Mouse (Mus musculus): Measurements from ENCODE around the gene Nat8f6. TPM values are rescaled to one million over a fixed set of nuclear protein-coding genes. Genes with fewer than 3 reads are reported as not detected.
"Not testable (repeated sequence)": the region's sequence is repeated elsewhere in the genome, so short reads cannot be mapped to it uniquely, and the experiment has no call there.

Gene Nat8f6
- polyA plus RNA-seq, 1 experiment from 2014 or later = not detected

DNA sequence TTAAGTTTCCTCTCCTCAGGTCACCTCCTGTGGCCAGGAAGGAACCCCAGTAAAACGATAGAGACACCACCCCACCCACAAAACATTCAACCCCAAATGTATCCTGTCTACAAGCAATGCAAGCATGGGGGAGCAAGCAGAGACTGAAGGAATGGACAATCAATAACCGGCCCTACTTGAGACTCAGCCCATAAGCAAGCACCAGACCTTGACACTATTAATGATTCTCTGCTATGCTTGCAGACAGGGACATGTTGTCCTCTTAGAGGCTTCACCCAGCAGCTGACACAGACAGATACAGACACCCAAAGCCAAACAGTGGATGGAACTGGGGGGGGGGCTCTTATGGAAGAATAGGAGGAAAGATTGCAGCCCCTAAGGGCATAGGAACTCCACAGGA, 5.1 kb upstream of the Nat8f6 start:
- H3K9ac ChIP-seq (ENCODE audit: low read depth, low read length) = no peak overlapping the region
- H3K4me3 ChIP-seq (ENCODE audit: low read depth, low read length) = no peak overlapping the region
- H3K9me3 ChIP-seq (ENCODE audit: control insufficient read depth, low read length) = no peaks in the 10 kb centered on the region
- no peaks in the 10 kb centered on the region for H3K27me3 ChIP-seq (replicated peaks; ENCODE audit: control insufficient read depth, insufficient read depth, low read length)
- no peak overlapping the region for H3K27ac ChIP-seq (ENCODE audit: low read depth, low read length)
- H3K4me2 ChIP-seq = no peak overlapping the region
- DNase-seq (ENCODE audit: low spot score) (no peak), ATAC-seq (replicated peaks; ENCODE audit: low FRiP score) (no peak)
- no peaks in the 10 kb centered on the region for H3K36me3 ChIP-seq (ENCODE audit: control insufficient read depth, insufficient read depth, low read length)
- WGBS = 73% methylated on average over 2 of the region's 2 CpGs
- H3K4me1 ChIP-seq (replicated peaks; ENCODE audit: control insufficient read depth, insufficient read depth, low read length) = no peaks in the 10 kb centered on the region

- Histone ChIP-seq H3K4me3 (ENCODE audit: low read depth, low read length) (no peak overlapping the region), H3K4me1 (replicated peaks; ENCODE audit: control insufficient read depth, insufficient read depth, low read length) (no peaks in the 10 kb centered on the region), H3K36me3 (ENCODE audit: control insufficient read depth, insufficient read depth, low read length) (no peaks in the 10 kb centered on the region), H3K9me3 (ENCODE audit: control insufficient read depth, low read length) (no peaks in the 10 kb centered on the region), H3K27me3 (replicated peaks; ENCODE audit: control insufficient read depth, insufficient read depth, low read length) (no peaks in the 10 kb centered on the region), H3K4me2 (no peak overlapping the region), H3K27ac (ENCODE audit: low read depth, low read length) (no peak overlapping the region), H3K9ac (ENCODE audit: low read depth, low read length) (no peak overlapping the region)
- no peak for ATAC-seq (replicated peaks; ENCODE audit: low FRiP score)
- WGBS = 92% methylated on average over 1 of the region's 1 CpGs
- DNase-seq (ENCODE audit: low spot score) = no peak
These were observed 2.8 kb upstream of the Nat8f6 start for GRCm38 (mm10) chr6:85823382-85824090.

DNA sequence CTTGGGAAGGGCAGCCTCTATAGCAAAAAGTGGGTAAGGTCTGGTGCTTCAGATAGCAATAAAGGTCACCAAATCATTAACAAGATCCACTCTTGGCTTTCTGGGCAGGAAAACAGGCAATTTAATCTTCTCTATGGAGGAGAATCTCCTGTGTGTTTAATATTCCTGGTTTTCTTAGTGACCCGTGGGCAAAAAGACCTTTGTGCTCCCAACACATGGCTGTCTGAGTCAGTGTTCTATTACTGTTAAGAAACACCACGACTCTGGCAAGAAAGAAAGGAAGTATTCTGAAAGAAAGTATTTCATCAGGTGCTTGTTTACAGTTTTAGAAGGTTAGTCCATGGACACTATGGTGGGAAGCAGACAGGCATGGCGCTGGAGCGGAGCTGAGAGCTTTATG, 1.5 kb upstream of the Nat8f6 start:
- ATAC-seq (replicated peaks; ENCODE audit: low FRiP score) (no peak), DNase-seq (ENCODE audit: low spot score) (no peak)
- H3K27ac ChIP-seq (ENCODE audit: low read depth, low read length) = no peak overlapping the region
- no peaks in the 10 kb centered on the region for H3K4me1 ChIP-seq (replicated peaks; ENCODE audit: control insufficient read depth, insufficient read depth, low read length)
- no peak overlapping the region for H3K9ac ChIP-seq (ENCODE audit: low read depth, low read length)
- no peak overlapping the region for H3K4me2 ChIP-seq
- no peaks in the 10 kb centered on the region for H3K36me3 ChIP-seq (ENCODE audit: control insufficient read depth, insufficient read depth, low read length)
- H3K9me3 ChIP-seq (ENCODE audit: control insufficient read depth, low read length) = no peaks in the 10 kb centered on the region
- no peaks in the 10 kb centered on the region for H3K27me3 ChIP-seq (replicated peaks; ENCODE audit: control insufficient read depth, insufficient read depth, low read length)
- no peak overlapping the region for H3K4me3 ChIP-seq (ENCODE audit: low read depth, low read length)
- WGBS = 85% methylated on average over 4 of the region's 4 CpGs

GRCm38 (mm10) chr6:85818338-85818737, 2.4 kb downstream of the Nat8f6 start:
- DNase-seq (ENCODE audit: low spot score) (no peak), ATAC-seq (replicated peaks; ENCODE audit: low FRiP score) (no peak)
- Histone ChIP-seq H3K9ac (ENCODE audit: low read depth, low read length) (no peak overlapping the region), H3K27ac (ENCODE audit: low read depth, low read length) (no peak overlapping the region), H3K4me2 (no peak overlapping the region), H3K4me3 (ENCODE audit: low read depth, low read length) (no peak overlapping the region), H3K27me3 (replicated peaks; ENCODE audit: control insufficient read depth, insufficient read depth, low read length) (no peaks in the 10 kb centered on the region), H3K9me3 (ENCODE audit: control insufficient read depth, low read length) (no peaks in the 10 kb centered on the region), H3K4me1 (replicated peaks; ENCODE audit: control insufficient read depth, insufficient read depth, low read length) (no peaks in the 10 kb centered on the region), H3K36me3 (ENCODE audit: control insufficient read depth, insufficient read depth, low read length) (no peaks in the 10 kb centered on the region)
- WGBS = 40% methylated on average over 1 of the region's 1 CpGs

DNA sequence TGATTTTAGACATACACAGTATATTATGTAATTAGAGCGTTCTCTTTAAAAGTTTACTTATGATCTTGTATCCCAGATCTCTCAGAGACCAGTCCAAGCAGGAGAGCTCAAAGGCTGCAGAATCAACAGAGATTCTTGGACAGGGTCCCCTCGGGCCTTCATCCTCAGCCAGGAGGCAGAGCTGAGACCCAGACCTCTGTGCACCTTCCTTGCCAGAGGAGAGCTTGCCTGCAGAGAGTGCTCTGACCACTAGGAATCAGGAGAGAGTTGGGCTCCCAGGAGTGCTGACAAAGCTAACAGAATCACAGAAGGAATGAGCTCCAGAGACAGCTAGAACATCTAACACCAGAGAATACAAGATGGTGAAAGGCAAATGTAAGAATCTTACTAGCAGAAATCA, 7.4 kb downstream of the Nat8f6 start:
- DNase-seq (ENCODE audit: low spot score) (no peak), ATAC-seq (replicated peaks; ENCODE audit: low FRiP score) (no peak)
- Histone ChIP-seq H3K27me3 (replicated peaks; ENCODE audit: control insufficient read depth, insufficient read depth, low read length) (no peaks in the 10 kb centered on the region), H3K9ac (ENCODE audit: low read depth, low read length) (no peak overlapping the region), H3K4me3 (ENCODE audit: low read depth, low read length) (no peak overlapping the region), H3K27ac (ENCODE audit: low read depth, low read length) (no peak overlapping the region), H3K4me1 (replicated peaks; ENCODE audit: control insufficient read depth, insufficient read depth, low read length) (no peaks in the 10 kb centered on the region), H3K36me3 (ENCODE audit: control insufficient read depth, insufficient read depth, low read length) (no peaks in the 10 kb centered on the region), H3K9me3 (ENCODE audit: control insufficient read depth, low read length) (no peaks in the 10 kb centered on the region), H3K4me2 (no peak overlapping the region)
- WGBS = 64% methylated on average over 2 of the region's 2 CpGs

DNA sequence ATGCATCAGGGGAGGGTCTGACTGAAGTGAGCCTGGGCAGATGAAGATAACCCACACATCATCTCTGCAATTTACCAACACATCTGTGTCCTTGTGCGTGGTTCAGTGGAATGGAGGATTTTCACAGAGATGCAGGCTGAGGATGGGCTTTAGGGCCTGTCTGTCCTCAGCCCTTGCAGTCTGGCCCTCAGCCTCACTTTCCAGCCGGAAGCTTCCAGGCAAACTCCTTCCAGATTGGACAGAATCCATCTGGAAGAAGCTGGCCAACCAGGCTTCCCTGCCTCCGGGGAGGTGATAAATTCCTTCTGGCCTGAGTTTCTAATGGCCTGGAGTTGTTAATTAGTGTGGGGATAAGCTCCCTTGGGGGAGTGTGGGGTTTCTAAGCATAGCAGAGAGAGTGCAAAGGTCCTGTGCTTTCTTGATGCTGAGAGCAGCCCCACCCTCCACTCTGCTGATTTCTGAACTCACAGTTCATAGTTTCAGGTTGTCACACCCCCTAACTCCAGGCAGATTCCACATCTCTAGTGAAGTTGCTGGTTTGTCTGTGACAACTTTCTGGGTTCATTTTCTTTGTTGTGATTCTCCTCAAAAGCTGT, 9.7 kb downstream of the Nat8f6 start:
- H3K4me3 ChIP-seq (ENCODE audit: low read depth, low read length); H3K9ac ChIP-seq (ENCODE audit: low read depth, low read length); H3K27ac ChIP-seq (ENCODE audit: low read depth, low read length); H3K4me1 ChIP-seq (replicated peaks; ENCODE audit: control insufficient read depth, insufficient read depth, low read length); ATAC-seq (replicated peaks; ENCODE audit: low FRiP score); DNase-seq (ENCODE audit: low spot score); H3K9me3 ChIP-seq (ENCODE audit: control insufficient read depth, low read length); H3K4me2 ChIP-seq; H3K27me3 ChIP-seq (replicated peaks; ENCODE audit: control insufficient read depth, insufficient read depth, low read length); H3K36me3 ChIP-seq (ENCODE audit: control insufficient read depth, insufficient read depth, low read length): not testable (repeated sequence)
- 71% methylated on average over 3 of the region's 3 CpGs for WGBS

DNA sequence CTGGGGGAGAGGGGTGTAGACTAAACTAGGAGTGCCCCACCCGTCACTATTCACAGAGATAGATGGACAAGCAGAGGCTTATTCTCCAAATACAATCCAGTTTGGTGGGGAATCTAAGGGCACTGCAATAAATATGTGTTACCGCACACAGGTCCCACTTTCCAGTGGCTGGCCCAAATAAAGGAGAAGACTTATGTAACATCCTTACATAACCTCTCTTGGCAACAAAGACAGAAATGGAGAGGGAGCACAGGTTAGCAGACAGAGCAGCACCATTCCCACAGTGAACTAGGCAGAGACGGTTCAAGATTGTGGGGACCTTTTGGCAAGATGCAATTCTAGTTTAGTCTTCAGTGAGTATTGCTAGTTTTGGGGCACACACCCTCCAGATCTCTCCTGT, 10.2 kb downstream of the Nat8f6 start:
- not testable (repeated sequence) for ATAC-seq (replicated peaks; ENCODE audit: low FRiP score); H3K27ac ChIP-seq (ENCODE audit: low read depth, low read length); H3K9ac ChIP-seq (ENCODE audit: low read depth, low read length); H3K4me1 ChIP-seq (replicated peaks; ENCODE audit: control insufficient read depth, insufficient read depth, low read length); H3K4me3 ChIP-seq (ENCODE audit: low read depth, low read length); H3K4me2 ChIP-seq; DNase-seq (ENCODE audit: low spot score); H3K9me3 ChIP-seq (ENCODE audit: control insufficient read depth, low read length); H3K27me3 ChIP-seq (replicated peaks; ENCODE audit: control insufficient read depth, insufficient read depth, low read length); H3K36me3 ChIP-seq (ENCODE audit: control insufficient read depth, insufficient read depth, low read length)
- WGBS = 76% methylated on average over 2 of the region's 3 CpGs

GRCm38 (mm10) chr6:85809784-85810183, 11.0 kb downstream of the Nat8f6 start:
- WGBS = 62% methylated on average over 2 of the region's 3 CpGs

GRCm38 (mm10) chr6:85803180-85803579, 17.6 kb downstream of the Nat8f6 start:
- H3K4me3 ChIP-seq (ENCODE audit: low read depth, low read length); ATAC-seq (replicated peaks; ENCODE audit: low FRiP score); H3K4me1 ChIP-seq (replicated peaks; ENCODE audit: control insufficient read depth, insufficient read depth, low read length); DNase-seq (ENCODE audit: low spot score); H3K9me3 ChIP-seq (ENCODE audit: control insufficient read depth, low read length); H3K9ac ChIP-seq (ENCODE audit: low read depth, low read length); H3K4me2 ChIP-seq; H3K36me3 ChIP-seq (ENCODE audit: control insufficient read depth, insufficient read depth, low read length); H3K27ac ChIP-seq (ENCODE audit: low read depth, low read length); H3K27me3 ChIP-seq (replicated peaks; ENCODE audit: control insufficient read depth, insufficient read depth, low read length): not testable (repeated sequence)
- WGBS = 61% methylated on average over 5 of the region's 5 CpGs

More at GRCm38 (mm10) chr6:85809784-85810183, 11.0 kb downstream of the Nat8f6 start:
- not testable (repeated sequence) for H3K4me1 ChIP-seq (replicated peaks; ENCODE audit: control insufficient read depth, insufficient read depth, low read length); H3K9ac ChIP-seq (ENCODE audit: low read depth, low read length); ATAC-seq (replicated peaks; ENCODE audit: low FRiP score); H3K4me2 ChIP-seq; H3K27me3 ChIP-seq (replicated peaks; ENCODE audit: control insufficient read depth, insufficient read depth, low read length); DNase-seq (ENCODE audit: low spot score); H3K4me3 ChIP-seq (ENCODE audit: low read depth, low read length); H3K9me3 ChIP-seq (ENCODE audit: control insufficient read depth, low read length); H3K36me3 ChIP-seq (ENCODE audit: control insufficient read depth, insufficient read depth, low read length); H3K27ac ChIP-seq (ENCODE audit: low read depth, low read length)

Data from liver, embryonic 11.5 days (tissue).